Mouse (Mus musculus): ENCODE results near the gene Gla.

DNA sequence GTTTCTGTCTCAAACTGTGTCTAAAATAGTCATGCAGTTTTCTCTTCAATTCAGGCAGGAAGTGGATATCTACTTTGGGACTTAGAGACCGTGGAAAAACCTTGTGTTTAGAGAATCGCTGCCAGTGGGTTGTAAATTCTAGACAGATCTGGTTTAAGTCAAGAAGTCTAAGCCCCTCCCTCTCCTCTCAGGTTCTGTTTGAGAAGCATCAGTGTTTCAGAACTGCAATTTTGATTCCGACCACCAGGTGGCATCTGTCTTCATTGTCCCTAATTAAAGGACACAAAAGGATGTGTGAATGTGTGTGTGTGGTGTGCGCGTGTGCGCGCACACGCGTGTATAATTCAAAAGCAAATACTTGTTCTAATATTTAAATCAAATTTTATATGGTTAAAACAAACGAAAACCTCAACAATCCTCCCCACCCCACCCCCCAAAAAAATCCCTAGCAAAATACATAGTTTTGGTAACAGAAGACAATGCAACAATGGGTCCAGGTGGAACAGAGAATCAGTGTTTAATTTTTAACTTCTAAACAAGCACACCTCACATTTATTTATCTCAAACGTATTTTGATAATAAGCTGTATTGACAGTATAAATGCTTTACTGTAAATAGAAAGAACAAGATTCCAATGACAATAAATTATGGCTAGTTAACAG lies 47.2 kb upstream of the Gla start:
- peak; percentile 38; the same call in 1 of the 2 replicates for TF ChIP-seq CTCF (IDR thresholded peaks at IDR 0.05; ENCODE audit: low read depth, low read length)
- no peak for TF ChIP-seq GATA1 (IDR thresholded peaks at IDR 0.05; ENCODE audit: borderline replicate concordance, low read length)
- TF ChIP-seq POLR2AphosphoS5 (IDR thresholded peaks at IDR 0.05; ENCODE audit: insufficient replicate concordance, low read depth, low read length): no peak
- TF ChIP-seq TAL1 (conservative IDR thresholded peaks at IDR 0.05; ENCODE audit: low read depth, low read length): no peak

Measured in G1E (cell line).